Mouse (Mus musculus) left cerebral cortex, adult 2 months (tissue): Measurements from ENCODE around the gene Snorc. TPM values are rescaled to one million over a fixed set of nuclear protein-coding genes. Genes with fewer than 3 reads are reported as not detected.
"Not testable (repeated sequence)": the region's sequence is repeated elsewhere in the genome, so short reads cannot be mapped to it uniquely, and the experiment has no call there.

ENCODE experiments used
- DNase-seq, 2 experiments: peaks; one replicate each; pipeline ENCODE4 v3.0.0; 2021 to 2022; ENCODE audit warnings: low spot score in 2 of 2, mixed read lengths in 1 of 2; ENCODE audit errors: extremely low spot score in 1 of 2
- H3K27ac ChIP-seq: fragments of 200-600 bp; 2 replicates; pipeline ENCODE4 v1.8.1; 2022
- H3K4me3 ChIP-seq: fragments of 200-600 bp; 2 replicates; pipeline ENCODE4 v1.8.1; 2022
- CTCF ChIP-seq: fragments of 200-600 bp; IDR thresholded peaks from 2 replicates; pipeline ENCODE4 v1.8.1; 2022; ENCODE audit warnings: antibody characterized with exemption, mild to moderate bottlenecking, moderate library complexity
- intact Hi-C: fragments of 180-260 bp; cut with DNase I; formaldehyde crosslinking; loops from one replicate; pipeline ENCODE4 v1.15.1; 2025
- long read RNA-seq, 2 experiments: library from polyadenylated mRNA; stranded (forward); transcript quantifications; one replicate each; pipeline ENCODE4 v2.0.0; 2021; ENCODE audit warnings: borderline mapping rate in 2 of 2
- total RNA-seq, 2 experiments: library from RNA; stranded (reverse); gene quantifications; 2 replicates each; pipeline ENCODE4 v1.2.3; 2021

Snorc gene
- total RNA-seq: under 1 TPM in 1 of 2 experiments, not detected in 1; 0.84 TPM
- long read RNA-seq, experiment 1, partial matches to known transcripts: 1 of 1 reads
- long read RNA-seq, experiment 1, other reads (novel, unspliced or antisense): 0 of 1 reads
- long read RNA-seq, experiment 2: 0 reads

DNA sequence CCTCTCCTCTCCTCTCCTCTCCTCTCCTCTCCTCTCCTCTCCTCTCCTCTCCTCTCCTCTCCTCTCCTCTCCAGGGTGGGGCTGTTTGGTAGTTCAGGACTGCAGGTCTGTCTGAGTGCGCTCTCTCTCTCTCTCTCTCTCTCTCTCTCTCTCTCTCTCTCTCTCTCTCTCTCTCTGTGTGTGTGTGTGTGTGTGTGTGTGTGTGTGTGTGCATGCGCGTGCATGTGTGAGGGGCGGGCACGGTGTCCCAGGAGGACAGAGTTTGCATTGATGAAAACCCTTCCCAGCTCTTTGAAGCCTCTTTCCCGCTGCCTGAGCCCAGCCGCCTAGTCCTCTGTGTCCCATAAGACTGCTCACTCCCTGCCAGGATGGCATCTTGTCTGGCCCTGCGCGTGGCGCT is at the start of gene Snorc:
Snorc (plus strand) TSS at position 301 of the 400 bp plus-strand sequence.
- H3K4me3 ChIP-seq, DNase-seq, H3K27ac ChIP-seq: not testable (repeated sequence)
- intact Hi-C loops: loop anchor here (10.0 kb wide), 1 partner anchor 285 kb away; the partner anchor contains the start of gene Atg16l1

DNA sequence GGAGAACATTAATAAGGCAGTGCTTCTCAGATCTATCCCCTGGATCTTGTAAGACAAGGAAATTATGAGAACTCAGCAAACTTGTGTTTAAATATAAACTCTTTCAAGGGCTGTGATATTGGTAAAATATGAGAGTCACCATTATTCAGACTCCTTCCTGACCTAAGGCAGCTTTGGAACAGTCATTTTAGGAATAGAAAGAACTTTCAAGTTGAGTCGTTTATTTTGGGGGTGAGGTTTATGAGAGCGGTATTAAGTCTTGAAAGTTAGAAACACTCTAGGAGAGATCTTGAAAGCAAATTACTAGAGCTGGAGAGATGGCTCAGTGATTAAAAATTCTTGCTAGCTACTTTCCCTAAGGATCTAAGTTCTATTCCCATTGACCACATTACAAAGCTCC is 34.9 kb upstream of the Snorc start:
- H3K4me3 ChIP-seq: no peak overlapping the region
- no peak for TF ChIP-seq CTCF
- H3K27ac ChIP-seq: no peak overlapping the region
- intact Hi-C loops: no loop called here
- no peak for DNase-seq

DNA sequence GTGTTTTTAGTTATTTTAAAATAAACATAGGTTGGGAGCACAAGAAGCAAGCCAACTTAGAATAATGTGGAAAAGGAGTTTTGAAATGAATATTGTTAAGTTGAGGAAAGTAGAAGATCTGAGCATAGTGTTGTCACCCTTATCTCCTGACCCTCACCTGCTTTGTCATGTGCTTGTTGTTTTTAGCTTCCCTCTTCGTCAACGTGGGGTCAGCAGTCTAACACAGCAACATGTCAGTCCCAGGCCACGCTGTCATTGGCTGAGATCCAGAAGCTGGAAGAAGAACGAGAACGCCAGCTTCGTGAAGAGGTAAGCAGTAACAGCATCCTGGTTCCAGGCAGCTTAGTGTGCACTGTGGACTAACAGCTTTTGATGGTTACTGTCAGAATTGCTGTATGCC is 33.5 kb upstream of the Snorc start:
- intact Hi-C loops: no loop called here

DNA sequence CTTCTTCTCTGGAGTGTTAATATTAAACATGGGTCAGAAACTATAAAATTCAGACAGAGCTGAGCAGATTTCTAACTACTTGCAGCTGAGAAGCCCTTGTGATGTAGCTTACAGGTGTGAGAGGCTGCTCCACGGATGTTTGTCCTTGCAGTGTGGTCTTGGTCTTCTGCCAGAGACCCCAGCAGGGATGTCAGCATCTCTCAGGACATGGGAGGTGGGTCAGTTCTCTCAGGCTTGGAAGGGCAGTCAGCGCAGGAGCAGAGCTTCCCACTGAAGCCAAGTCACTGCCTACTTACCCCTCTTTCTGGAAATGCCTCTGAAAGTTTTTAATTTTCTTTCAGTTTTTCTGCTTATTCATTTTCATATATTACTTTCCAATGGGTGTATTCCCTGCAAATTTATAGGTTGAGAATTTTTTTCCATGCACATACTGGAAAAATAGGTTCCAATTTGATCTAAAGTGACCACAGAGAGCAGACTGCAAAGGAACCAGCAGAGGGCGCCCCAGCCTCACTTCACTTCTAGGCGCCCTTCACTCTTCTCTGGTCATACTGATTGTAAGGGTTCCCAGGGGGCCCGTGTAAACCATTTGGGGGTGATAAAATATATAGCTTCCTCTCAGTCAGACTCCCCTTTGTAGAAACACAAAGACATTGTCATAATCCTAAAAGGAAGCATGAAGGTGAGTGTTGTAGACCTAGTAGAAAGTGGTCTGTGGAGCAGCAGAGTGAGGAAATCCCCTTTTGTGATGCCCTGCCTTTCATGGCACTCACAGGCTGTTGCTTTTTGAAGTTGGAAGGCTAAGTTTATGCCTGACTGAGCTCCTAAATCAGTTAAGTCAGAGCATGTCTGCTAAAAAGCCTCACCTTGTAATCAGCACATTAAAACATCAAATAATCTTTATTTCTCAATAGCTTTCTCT is 22.6 kb upstream of the Snorc start:
- TF ChIP-seq CTCF: peak; percentile 96
- intact Hi-C loops: loop anchor here (5.0 to 10.0 kb wide), 3 partner anchors 275 to 487 kb away; partner anchors contain the start of gene Atg16l1

More for the DNA sequence above, 33.5 kb upstream of the Snorc start:
- H3K4me3 ChIP-seq: no peak overlapping the region
- no peak for TF ChIP-seq CTCF
- no peak overlapping the region for H3K27ac ChIP-seq
- no peak for DNase-seq

DNA sequence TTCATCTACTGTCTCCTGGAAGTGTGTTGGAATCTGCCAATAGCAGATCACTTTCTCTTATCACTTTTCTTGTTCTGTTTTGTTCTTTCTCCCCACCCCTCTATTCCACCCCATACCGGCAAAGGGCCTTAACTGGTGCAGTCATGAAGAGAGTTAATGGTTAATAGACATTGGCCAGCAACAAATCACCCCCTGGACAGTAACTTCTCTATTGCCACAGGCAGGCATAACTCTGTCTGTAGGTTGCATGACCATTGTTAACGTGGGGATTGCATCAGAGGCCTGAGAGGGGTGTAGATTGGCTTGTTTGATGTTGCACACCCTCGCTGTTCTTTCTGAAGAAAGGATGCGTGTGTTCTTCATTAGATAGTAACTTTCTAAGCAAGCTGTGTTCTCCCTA is 20.6 kb upstream of the Snorc start:
- TF ChIP-seq CTCF: no peak
- no peak overlapping the region for H3K27ac ChIP-seq
- intact Hi-C loops: loop anchor here (5.0 to 10.0 kb wide), 3 partner anchors 273 to 485 kb away; partner anchors contain the start of gene Atg16l1
- H3K4me3 ChIP-seq: no peak overlapping the region
- DNase-seq: no peak

More for the DNA sequence above, 22.6 kb upstream of the Snorc start:
- DNase-seq: peak; percentile 54 to 64
- Histone ChIP-seq H3K4me3 (no peak overlapping the region), H3K27ac (no peak overlapping the region)

DNA sequence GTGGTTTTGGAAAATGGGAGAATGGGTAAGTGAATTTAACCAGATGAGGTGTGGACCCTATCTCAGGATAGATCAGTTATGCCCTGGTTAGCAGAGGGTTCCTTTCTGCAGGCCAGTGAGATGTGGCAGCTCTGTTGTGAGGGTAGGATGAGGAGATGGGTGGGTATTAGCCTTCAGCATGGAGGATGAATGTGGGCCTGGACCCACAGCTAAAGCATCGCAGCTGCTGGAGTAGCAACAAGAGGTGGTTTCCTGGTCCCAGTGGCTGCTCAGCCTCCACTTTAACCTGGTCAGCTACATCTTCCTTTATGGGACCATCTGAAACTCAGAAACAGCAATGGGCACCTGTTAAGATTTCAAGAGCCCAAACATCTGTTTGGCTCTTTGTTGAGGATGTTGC is 13.6 kb upstream of the Snorc start:
- TF ChIP-seq CTCF: no peak
- no peak overlapping the region for H3K4me3 ChIP-seq
- H3K27ac ChIP-seq: no peak overlapping the region
- intact Hi-C loops: no loop called here
- no peak for DNase-seq

DNA sequence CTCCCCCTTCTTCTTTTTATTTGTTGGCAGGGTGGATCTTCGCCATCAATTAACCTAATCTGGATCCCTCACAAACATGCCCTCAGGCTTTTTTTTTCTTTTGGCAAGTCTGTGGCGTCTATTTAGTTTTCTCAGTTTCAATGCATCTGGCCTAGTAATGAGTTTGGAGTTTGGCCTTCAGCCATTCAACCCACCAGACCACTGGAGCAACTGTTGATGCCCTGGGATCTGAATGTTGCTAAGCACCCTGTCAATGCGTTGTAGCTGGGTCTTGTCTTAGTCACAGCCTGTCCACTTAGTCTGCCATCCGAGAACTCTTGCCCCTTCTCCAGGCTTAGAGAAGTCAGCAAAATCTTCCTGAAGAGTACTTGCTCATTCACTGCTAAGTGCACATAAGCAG is 12.0 kb upstream of the Snorc start:
- DNase-seq: no peak
- no peak overlapping the region for H3K4me3 ChIP-seq
- TF ChIP-seq CTCF: no peak
- intact Hi-C loops: no loop called here
- no peak overlapping the region for H3K27ac ChIP-seq

DNA sequence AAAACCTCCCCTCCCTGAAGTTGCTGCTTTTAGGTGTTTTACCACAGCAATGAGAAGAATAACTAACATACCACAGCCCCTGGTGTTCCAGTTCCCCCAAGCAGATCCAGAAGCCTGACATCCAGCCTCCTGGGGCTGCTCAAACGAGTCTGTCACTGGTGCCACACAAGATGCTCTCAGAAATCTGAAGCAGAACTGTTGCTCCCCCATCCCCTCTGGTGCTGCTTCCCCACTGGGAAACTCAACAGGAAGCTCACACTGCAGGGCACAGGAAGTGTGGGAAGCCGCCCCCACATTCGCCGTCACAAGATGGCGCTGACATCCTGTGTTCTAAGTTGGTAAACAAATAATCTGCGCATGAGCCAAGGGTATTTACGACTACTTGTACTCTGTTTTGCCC is 10.2 kb upstream of the Snorc start:
- DNase-seq, intact Hi-C loops, H3K27ac ChIP-seq, H3K4me3 ChIP-seq: not testable (repeated sequence)

DNA sequence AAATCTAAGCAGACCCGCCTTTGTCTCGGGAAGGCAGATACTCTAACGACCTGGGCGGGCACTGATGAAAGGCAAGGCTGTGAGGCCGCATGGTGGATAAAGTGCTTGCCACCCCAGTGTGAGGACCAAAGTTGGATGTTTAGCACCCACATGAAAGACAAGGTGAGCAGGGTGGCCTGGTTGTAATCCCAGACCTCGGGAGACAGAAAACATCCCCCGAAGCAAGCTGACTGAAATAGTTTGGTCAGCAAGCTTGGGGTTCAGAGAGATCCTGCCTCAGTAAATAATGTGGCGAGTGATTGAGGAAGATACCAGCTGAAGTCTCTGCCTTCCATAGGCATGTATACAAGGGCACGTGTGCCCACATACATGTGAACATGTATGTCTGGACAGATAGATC is 2.6 kb upstream of the Snorc start:
- H3K4me3 ChIP-seq: no peak overlapping the region
- H3K27ac ChIP-seq: no peak overlapping the region
- no peak for DNase-seq
- intact Hi-C loops: no loop called here
- no peak for TF ChIP-seq CTCF

DNA sequence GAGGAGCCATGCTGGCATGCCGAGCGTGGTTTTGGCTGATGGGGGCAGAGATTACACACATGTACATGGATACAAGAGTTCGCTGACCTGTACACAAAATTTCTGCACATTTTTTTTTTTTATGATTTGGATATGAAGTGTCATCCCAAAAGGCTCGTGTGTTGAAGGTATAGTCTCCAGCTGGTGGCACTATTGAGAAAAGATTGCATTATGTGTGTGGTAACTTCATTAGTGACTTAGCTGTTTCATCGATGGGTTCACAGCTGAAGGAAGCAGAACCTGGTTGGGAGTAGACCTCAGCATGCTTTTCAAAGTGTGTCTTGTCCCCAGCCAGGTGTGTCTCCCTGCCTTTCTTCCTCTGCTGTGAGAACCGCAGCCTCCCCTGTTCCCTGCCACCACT is 1.8 kb upstream of the Snorc start:
- DNase-seq: no peak
- peak; percentile 50 for TF ChIP-seq CTCF
- Histone ChIP-seq H3K4me3 (no peak overlapping the region), H3K27ac (no peak overlapping the region)
- intact Hi-C loops: no loop called here

DNA sequence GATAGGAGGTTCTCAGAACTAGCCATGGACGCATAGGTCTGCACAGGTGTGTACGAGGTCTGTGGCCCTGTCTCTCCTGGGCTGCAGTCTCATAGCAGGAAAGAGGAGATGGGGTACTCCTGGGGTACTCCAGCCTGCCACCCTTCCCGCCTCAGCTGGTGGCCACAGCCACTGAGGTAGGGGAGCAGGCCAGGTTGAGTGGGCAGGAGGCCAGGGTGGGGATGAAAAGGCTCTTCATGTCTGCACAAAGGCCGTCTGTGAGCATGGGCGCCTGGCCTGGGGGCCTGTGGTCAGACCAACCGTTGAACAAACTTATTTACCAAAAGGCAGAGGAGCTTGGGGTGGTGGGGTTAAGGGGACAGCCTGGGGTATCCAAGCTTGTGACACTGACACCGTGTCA is 1.8 kb downstream of the Snorc start:
- DNase-seq: no peak
- Histone ChIP-seq H3K27ac (no peak overlapping the region), H3K4me3 (no peak overlapping the region)
- no peak for TF ChIP-seq CTCF
- intact Hi-C loops: loop anchor here (10.0 kb wide), 1 partner anchor 283 kb away; the partner anchor contains the start of gene Atg16l1

DNA sequence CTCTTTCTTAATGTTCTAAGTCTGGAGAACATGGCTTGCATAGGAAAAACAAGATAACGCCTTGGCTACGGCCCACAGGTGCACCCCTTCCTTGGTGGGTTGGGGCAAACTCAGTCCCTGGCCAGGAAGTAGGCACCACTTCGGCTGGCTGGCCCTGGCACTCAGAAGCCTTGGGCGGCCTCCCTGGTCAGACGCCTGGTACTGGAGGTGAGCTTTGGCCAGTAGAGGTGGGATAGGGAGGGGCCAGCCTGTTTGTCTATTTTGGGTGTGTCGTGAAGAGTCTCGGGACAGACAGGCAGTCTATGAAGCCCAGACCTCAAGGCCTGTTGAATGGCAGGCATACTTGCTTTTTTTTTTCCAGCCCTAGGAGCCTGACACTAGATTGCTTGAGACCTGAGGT is 2.5 kb downstream of the Snorc start:
- DNase-seq: peak in 1 of 2 experiments; percentile 23
- Histone ChIP-seq H3K27ac (no peak overlapping the region), H3K4me3 (no peak overlapping the region)
- no peak for TF ChIP-seq CTCF
- intact Hi-C loops: loop anchor here (10.0 kb wide), 1 partner anchor 282 kb away; the partner anchor contains the start of gene Atg16l1
